Comparison of ENCODE assay signal across 8 mouse cellular contexts in the genomic region with DNA sequence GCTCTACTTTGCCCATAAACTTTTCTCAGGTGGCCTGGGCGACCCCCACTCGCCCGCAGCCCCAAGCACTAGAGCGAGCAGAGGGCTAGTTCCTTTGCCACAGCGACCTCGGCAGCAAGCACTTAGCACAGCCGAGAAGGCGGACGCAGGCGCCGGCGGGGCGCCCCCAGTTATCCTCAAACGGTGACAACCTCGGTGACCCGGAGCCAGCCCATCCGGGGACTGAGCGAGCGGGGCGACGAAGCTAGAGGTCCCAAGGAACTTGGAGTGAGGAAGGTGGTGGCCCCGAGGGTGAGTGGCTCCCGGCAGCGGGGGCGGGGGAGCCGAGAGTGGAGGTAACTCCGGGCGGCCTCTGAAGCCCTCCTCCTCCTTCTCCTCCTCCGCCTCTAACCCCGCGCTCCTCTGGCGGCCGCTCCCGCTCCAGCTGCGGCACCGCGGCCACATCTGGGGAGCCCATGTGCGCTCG. TPM values are rescaled to one million over a fixed set of nuclear protein-coding genes. Genes with fewer than 3 reads are reported as not detected.
DNase-seq lines count a peak whose midpoint lies in the region; ATAC-seq and TF ChIP-seq lines count a peak whose summit lies in the region.

A gene (plus strand): TSS at position 370 of the 466 bp plus-strand sequence.

- no peak for TF ChIP-seq POLR2A in testis, adult 2 months (IDR thresholded peaks at IDR 0.05; ENCODE audit: control insufficient read depth, low read depth, low read length)

- peak within 1 kb of the TSS; percentile 36 for H3K4me3 ChIP-seq in erythroblast, embryonic 14.5 days (replicated peaks)
- H3K4me3 ChIP-seq in intestine, embryonic 14.5 days (ENCODE audit: low read depth, low read length), result peak within 1 kb of the TSS; percentile 83
- peak within 1 kb of the TSS; percentile 94 for H3K4me3 ChIP-seq in limb, embryonic 12.5 days (replicated peaks)
- peak within 1 kb of the TSS; percentile 95 for H3K4me3 ChIP-seq in midbrain, embryonic 15.5 days
- H3K4me3 ChIP-seq in testis, adult 2 months (ENCODE audit: control insufficient read depth, low read depth, low read length), result peak within 1 kb of the TSS; percentile 82

- peak within 1 kb of the TSS; percentile 68 for H3K9ac ChIP-seq in intestine, embryonic 14.5 days (ENCODE audit: low read length)
- H3K9ac ChIP-seq in limb, embryonic 12.5 days (replicated peaks), result peak within 1 kb of the TSS; percentile 91
- peak within 1 kb of the TSS; percentile 82 for H3K9ac ChIP-seq in midbrain, embryonic 15.5 days

- H3K36me3 ChIP-seq in erythroblast, embryonic 14.5 days (ENCODE audit: control insufficient read depth), result no peaks in the 10 kb centered on the region
- no peaks in the 10 kb centered on the region for H3K36me3 ChIP-seq in intestine, embryonic 14.5 days (ENCODE audit: control insufficient read depth, insufficient read depth, low read length)
- H3K36me3 ChIP-seq in limb, embryonic 12.5 days, result no peaks in the 10 kb centered on the region
- H3K36me3 ChIP-seq in midbrain, embryonic 15.5 days (replicated peaks), result no peaks in the 10 kb centered on the region
- no peaks in the 10 kb centered on the region for H3K36me3 ChIP-seq in testis, adult 2 months (ENCODE audit: control insufficient read depth, insufficient read depth, low read length)

- DNase-seq in embryo, embryonic 11.5 days (ENCODE audit: low read depth, low spot score), result peak; percentile 37
- peak; percentile 29 to 45 for DNase-seq in gastrocnemius, postnatal 4 days (ENCODE audit: low spot score in 2 of 2)
- DNase-seq in intestine, embryonic 14.5 days (ENCODE audit: low spot score), result peak; percentile 86

- no peak for ATAC-seq in erythroblast, adult 5-6 weeks (replicated peaks; ENCODE audit: low FRiP score, poor library complexity, severe bottlenecking)
- ATAC-seq in intestine, embryonic 14.5 days (replicated peaks; ENCODE audit: low FRiP score, low TSS enrichment, low read depth), result peak; percentile 80
- peak; percentile 52 for ATAC-seq in limb, embryonic 12.5 days (ENCODE audit: insufficient number of reproducible peaks, insufficient read depth, low FRiP score, low TSS enrichment, low read depth)
- ATAC-seq in midbrain, embryonic 15.5 days (replicated peaks), result peak; percentile 78

- H3K27me3 ChIP-seq in erythroblast, embryonic 14.5 days (ENCODE audit: control insufficient read depth), result peaks cover 52% of the 10 kb centered on the region
- H3K27me3 ChIP-seq in intestine, embryonic 14.5 days (replicated peaks; ENCODE audit: control insufficient read depth, insufficient read depth, low read length), result peaks cover 24% of the 10 kb centered on the region
- H3K27me3 ChIP-seq in limb, embryonic 12.5 days, result peaks cover 9% of the 10 kb centered on the region; the same call in 1 of the 2 replicates
- H3K27me3 ChIP-seq in midbrain, embryonic 15.5 days (replicated peaks), result peaks cover 27% of the 10 kb centered on the region
- H3K27me3 ChIP-seq in testis, adult 2 months (ENCODE audit: control insufficient read depth, insufficient read depth, low read length), result peaks cover 5% of the 10 kb centered on the region; the same call in 1 of the 2 replicates

- peak within 1 kb of the TSS; percentile 43 for H3K27ac ChIP-seq in intestine, embryonic 14.5 days (ENCODE audit: low read depth)
- H3K27ac ChIP-seq in limb, embryonic 12.5 days, result peak within 1 kb of the TSS; percentile 96
- H3K27ac ChIP-seq in midbrain, embryonic 15.5 days, result peak within 1 kb of the TSS; percentile 79
- H3K27ac ChIP-seq in testis, adult 2 months (ENCODE audit: control insufficient read depth, insufficient read depth, low read depth, low read length), result no peak within 1 kb of the TSS

- H3K4me2 ChIP-seq in intestine, embryonic 14.5 days (ENCODE audit: low read length), result peak within 1 kb of the TSS; percentile 100
- H3K4me2 ChIP-seq in limb, embryonic 12.5 days, result peak within 1 kb of the TSS; percentile 98
- peak within 1 kb of the TSS; percentile 99 for H3K4me2 ChIP-seq in midbrain, embryonic 15.5 days

- TF ChIP-seq CTCF in testis, adult 2 months (IDR thresholded peaks at IDR 0.05; ENCODE audit: control insufficient read depth, insufficient read depth, insufficient replicate concordance, low read depth, low read length), result no peak

- WGBS in intestine, embryonic 14.5 days, result 1% methylated on average over 24 of the region's 39 CpGs
- under 1% methylated on average over 34 of the region's 39 CpGs for WGBS in limb, embryonic 12.5 days
- WGBS in midbrain, embryonic 15.5 days, result 0% methylated on average over 26 of the region's 39 CpGs

- no peaks in the 10 kb centered on the region; the same call in 1 of the 2 replicates for H3K9me3 ChIP-seq in erythroblast, embryonic 14.5 days (ENCODE audit: control insufficient read depth, low read length)
- no peaks in the 10 kb centered on the region for H3K9me3 ChIP-seq in intestine, embryonic 14.5 days (ENCODE audit: control insufficient read depth, low read length)
- no peaks in the 10 kb centered on the region for H3K9me3 ChIP-seq in limb, embryonic 12.5 days
- H3K9me3 ChIP-seq in midbrain, embryonic 15.5 days, result no peaks in the 10 kb centered on the region

- H3K4me1 ChIP-seq in erythroblast, embryonic 14.5 days (ENCODE audit: control insufficient read depth), result no peaks in the 10 kb centered on the region
- no peaks in the 10 kb centered on the region for H3K4me1 ChIP-seq in intestine, embryonic 14.5 days (replicated peaks; ENCODE audit: control insufficient read depth, insufficient read depth, low read length)
- H3K4me1 ChIP-seq in limb, embryonic 12.5 days (replicated peaks), result peaks cover 21% of the 10 kb centered on the region
- peaks cover 20% of the 10 kb centered on the region for H3K4me1 ChIP-seq in midbrain, embryonic 15.5 days
- H3K4me1 ChIP-seq in testis, adult 2 months (ENCODE audit: control insufficient read depth, insufficient read depth, low read length), result peaks cover 19% of the 10 kb centered on the region

RNA-seq across cellular contexts. Expression of the gene that starts here (rescaled TPM):
- polyA plus RNA-seq in erythroblast, embryonic 14.5 days (2012), result not detected in 2 replicates
- total RNA-seq in erythroblast, adult 5-6 weeks (2015; ENCODE audit: low replicate concordance), result not detected in 2 replicates
- not detected in 2 replicates for total RNA-seq in erythroblast, adult 5-6 weeks (2017; ENCODE audit: low replicate concordance)
- 1 to 10 TPM in 1 of 2 experiments, under 1 TPM in 1; 0.93 to 2.0 TPM for total RNA-seq in gastrocnemius, postnatal 4 days (2021)
- polyA plus RNA-seq in intestine, embryonic 14.5 days (2014; fragmentation: Nextera tagmentation; extraction: Ambion mirVana), result 0.82 and 0.95 TPM in 2 replicates
- 8.0 TPM in 2 replicates for polyA plus RNA-seq in limb, embryonic 12.5 days (2016; fragmentation: Nextera tagmentation; extraction: Ambion mirVana)
- 0.41 and 0.72 TPM in 2 replicates for polyA plus RNA-seq in midbrain, embryonic 15.5 days (2015; fragmentation: Nextera tagmentation; extraction: Ambion mirVana)
- polyA plus RNA-seq in testis, adult 2 months (2012; rRNA removed), result 0.15 and 0.41 TPM in 2 replicates

Comparison
In these comparisons a context has a peak if more than half of its experiments do, and no peak if none do; other contexts are left out.
1. Peak in DNase-seq, ATAC-seq, H3K4me3 ChIP-seq, H3K27ac ChIP-seq, H3K9ac ChIP-seq and H3K4me2 ChIP-seq in intestine, embryonic 14.5 days; RNA of the gene not detected or under 1 TPM.
2. Peak in ATAC-seq, H3K4me3 ChIP-seq, H3K27ac ChIP-seq, H3K9ac ChIP-seq and H3K4me2 ChIP-seq in midbrain, embryonic 15.5 days; RNA of the gene not detected or under 1 TPM.
3. H3K4me3 ChIP-seq: peak in every context shown above with its lines; median percentile 95 in midbrain, embryonic 15.5 days; 94 in limb, embryonic 12.5 days; 83 in intestine, embryonic 14.5 days; 82 in testis, adult 2 months; 36 in erythroblast, embryonic 14.5 days.